Mouse (Mus musculus): ENCODE results near the gene Dnajb3. TPM values are rescaled to one million over a fixed set of nuclear protein-coding genes. Genes with fewer than 3 reads are reported as not detected.

Dnajb3 gene
- polyA plus RNA-seq, 2 experiments, result 7.9 to 9.4 TPM

DNA sequence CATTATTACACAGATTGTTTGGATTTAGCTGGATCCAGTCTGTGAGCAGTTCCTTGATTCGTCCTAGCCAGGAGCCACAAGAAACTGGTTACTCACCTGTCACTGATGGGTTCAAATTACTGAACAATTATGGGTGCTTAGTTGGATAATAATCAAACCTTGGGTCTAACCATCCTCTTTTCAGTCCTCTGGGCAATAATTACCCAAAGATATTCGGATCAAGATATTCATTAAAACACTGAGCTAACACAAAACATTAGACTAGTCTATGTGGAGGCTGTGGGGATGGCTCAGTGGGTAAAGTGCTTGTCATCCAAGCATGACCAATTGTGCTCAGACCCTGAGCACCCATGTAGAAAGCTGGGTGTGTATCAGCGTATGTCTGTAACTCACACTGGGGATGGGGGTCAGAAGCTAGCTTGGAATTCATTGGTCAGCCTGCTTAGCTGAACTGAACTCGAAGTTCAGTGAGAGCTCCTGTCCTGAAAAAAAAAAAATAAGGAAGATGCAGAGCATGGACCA is 30.4 kb upstream of the Dnajb3 start:
- WGBS (ENCODE audit: insufficient replicate concordance), result 37% methylated on average over 4 of the region's 4 CpGs
- DNase-seq (ENCODE audit: low read depth in 3 of 3, low spot score in 3 of 3), result no peak

DNA sequence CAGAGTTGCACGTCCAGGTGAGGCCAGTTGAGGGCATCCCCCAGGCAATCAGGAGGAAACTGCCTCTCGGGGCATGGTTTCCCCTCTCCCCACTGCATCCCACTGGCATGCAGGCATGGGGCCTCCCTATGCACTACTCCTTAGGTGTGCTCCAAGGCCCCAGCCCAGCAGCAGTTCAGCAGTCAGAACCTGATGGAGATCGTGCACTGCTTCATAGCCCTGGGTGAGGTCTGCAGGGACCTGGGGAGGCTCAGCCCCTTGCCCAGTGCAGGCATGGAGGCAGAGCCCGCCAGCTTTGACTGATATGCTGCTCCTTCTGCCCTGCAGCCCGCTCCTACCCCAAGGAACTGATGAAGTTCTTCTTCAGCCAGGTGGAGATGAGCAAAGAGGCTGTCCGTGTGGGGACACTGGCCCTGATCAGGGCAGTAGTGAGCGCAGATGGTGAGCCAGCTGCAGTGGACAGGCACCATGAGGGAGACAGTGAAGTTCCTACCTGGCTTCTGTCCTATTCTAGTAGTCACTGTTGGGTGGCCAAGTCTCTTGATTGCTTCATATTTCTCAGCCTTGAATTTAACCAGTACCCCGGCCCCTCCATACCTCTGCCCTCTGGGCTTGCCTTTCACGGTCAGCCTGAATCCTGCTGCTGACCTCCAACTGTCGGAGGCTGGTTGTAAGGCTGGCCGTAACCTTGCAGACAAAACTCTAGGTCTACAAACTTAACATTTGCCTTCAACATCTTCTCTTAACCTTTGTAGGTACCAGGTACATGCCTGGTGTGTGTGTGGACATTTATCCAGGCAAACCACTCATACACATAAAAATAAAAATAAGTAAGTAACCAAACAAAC is 29.7 kb upstream of the Dnajb3 start:
- Histone ChIP-seq H3K9me3 (ENCODE audit: control insufficient read depth, low read length) (peaks cover 36% of the 10 kb centered on the region), H3K4me1 (replicated peaks; ENCODE audit: control insufficient read depth in 2 of 2, insufficient read depth in 2 of 2, low read length in 1 of 2) (no peaks in the 10 kb centered on the region), H3K27me3 (ENCODE audit: control insufficient read depth, insufficient read depth, low read length) (no peaks in the 10 kb centered on the region), H3K4me2 (ENCODE audit: low read depth) (no peak overlapping the region), H3K9ac (replicated peaks) (no peak overlapping the region), H3K27ac (no peak overlapping the region), H3K36me3 (replicated peaks; ENCODE audit: control insufficient read depth, insufficient read depth, low read depth) (no peaks in the 10 kb centered on the region), H3K4me3 (ENCODE audit: insufficient read depth in 1 of 2, low read depth in 2 of 2, low read length in 2 of 2) (no peak overlapping the region)
- peak; percentile 12; the same call in 1 of the 2 replicates for ATAC-seq (ENCODE audit: insufficient read depth)
- WGBS (ENCODE audit: insufficient replicate concordance), result 48% methylated on average over 11 of the region's 11 CpGs
- TF ChIP-seq EP300 (IDR thresholded peaks at IDR 0.05; ENCODE audit: low read depth) (no peak), CTCF (IDR thresholded peaks at IDR 0.05; ENCODE audit: low read depth) (no peak)
- DNase-seq (ENCODE audit: low read depth in 3 of 3, low spot score in 3 of 3), result no peak

More for the DNA sequence above, 30.4 kb upstream of the Dnajb3 start:
- H3K36me3 ChIP-seq (replicated peaks; ENCODE audit: control insufficient read depth, insufficient read depth, low read depth), result no peaks in the 10 kb centered on the region
- H3K27me3 ChIP-seq (ENCODE audit: control insufficient read depth, insufficient read depth, low read length), result no peaks in the 10 kb centered on the region
- H3K9ac ChIP-seq (replicated peaks), result no peak overlapping the region
- peaks cover 43% of the 10 kb centered on the region for H3K9me3 ChIP-seq (ENCODE audit: control insufficient read depth, low read length)
- no peak overlapping the region for H3K27ac ChIP-seq
- no peak overlapping the region for H3K4me2 ChIP-seq (ENCODE audit: low read depth)
- no peak overlapping the region for H3K4me3 ChIP-seq (ENCODE audit: insufficient read depth in 1 of 2, low read depth in 2 of 2, low read length in 2 of 2)
- ATAC-seq (ENCODE audit: insufficient read depth), result no peak
- TF ChIP-seq CTCF (IDR thresholded peaks at IDR 0.05; ENCODE audit: low read depth) (no peak), EP300 (IDR thresholded peaks at IDR 0.05; ENCODE audit: low read depth) (no peak)
- no peaks in the 10 kb centered on the region for H3K4me1 ChIP-seq (replicated peaks; ENCODE audit: control insufficient read depth in 2 of 2, insufficient read depth in 2 of 2, low read length in 1 of 2)

DNA sequence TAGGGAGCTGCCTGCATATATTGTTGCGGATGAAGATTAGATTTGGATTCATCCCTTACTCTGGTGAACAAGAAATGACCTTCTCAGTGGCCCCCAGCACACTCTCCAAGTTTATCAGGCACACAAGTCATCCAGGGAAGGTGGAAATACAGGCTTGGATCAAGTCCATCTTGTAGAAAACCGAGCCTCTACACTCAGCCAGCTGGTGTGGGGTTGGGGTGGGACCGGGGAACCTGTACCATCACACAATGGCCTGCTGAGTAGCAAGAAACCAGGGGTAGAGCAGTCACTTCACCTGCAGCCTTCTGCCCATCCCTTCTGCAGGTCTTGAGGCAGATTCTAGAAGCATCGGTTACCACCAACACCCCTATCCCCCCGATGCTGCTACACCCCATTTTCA is 29.1 kb upstream of the Dnajb3 start:
- no peak for DNase-seq (ENCODE audit: low read depth in 3 of 3, low spot score in 3 of 3)
- H3K27ac ChIP-seq, result no peak overlapping the region
- H3K27me3 ChIP-seq (ENCODE audit: control insufficient read depth, insufficient read depth, low read length), result no peaks in the 10 kb centered on the region
- ATAC-seq (ENCODE audit: insufficient read depth), result no peak
- 27% methylated on average over 5 of the region's 5 CpGs for WGBS (ENCODE audit: insufficient replicate concordance)
- H3K4me1 ChIP-seq (replicated peaks; ENCODE audit: control insufficient read depth in 2 of 2, insufficient read depth in 2 of 2, low read length in 1 of 2), result no peaks in the 10 kb centered on the region
- TF ChIP-seq EP300 (IDR thresholded peaks at IDR 0.05; ENCODE audit: low read depth) (no peak), CTCF (IDR thresholded peaks at IDR 0.05; ENCODE audit: low read depth) (no peak)
- no peak overlapping the region for H3K4me2 ChIP-seq (ENCODE audit: low read depth)
- H3K36me3 ChIP-seq (replicated peaks; ENCODE audit: control insufficient read depth, insufficient read depth, low read depth), result no peaks in the 10 kb centered on the region
- H3K4me3 ChIP-seq (ENCODE audit: insufficient read depth in 1 of 2, low read depth in 2 of 2, low read length in 2 of 2), result no peak overlapping the region
- H3K9ac ChIP-seq (replicated peaks), result no peak overlapping the region
- peaks cover 33% of the 10 kb centered on the region for H3K9me3 ChIP-seq (ENCODE audit: control insufficient read depth, low read length)

DNA sequence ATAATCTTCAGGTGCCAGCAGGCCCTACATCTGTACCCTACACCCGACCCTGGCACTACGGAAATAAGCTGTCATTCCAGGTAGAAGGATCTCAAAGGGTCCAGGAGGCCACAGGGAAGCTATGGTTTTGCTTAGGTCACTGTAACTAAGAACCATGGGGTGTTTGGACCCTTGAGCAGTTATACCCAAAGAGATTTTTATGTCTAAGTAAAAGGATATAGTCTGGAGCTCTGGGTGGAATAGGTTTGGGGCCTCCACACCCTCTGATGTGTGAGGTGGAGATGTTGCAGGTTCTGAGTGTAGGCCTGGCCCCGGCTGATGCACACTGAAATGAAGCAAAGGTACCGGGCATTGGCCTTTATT is 28.6 kb upstream of the Dnajb3 start:
- Histone ChIP-seq H3K36me3 (replicated peaks; ENCODE audit: control insufficient read depth, insufficient read depth, low read depth) (no peaks in the 10 kb centered on the region), H3K4me2 (ENCODE audit: low read depth) (no peak overlapping the region), H3K9me3 (ENCODE audit: control insufficient read depth, low read length) (peaks cover 35% of the 10 kb centered on the region), H3K4me1 (replicated peaks; ENCODE audit: control insufficient read depth in 2 of 2, insufficient read depth in 2 of 2, low read length in 1 of 2) (no peaks in the 10 kb centered on the region), H3K27ac (no peak overlapping the region), H3K27me3 (ENCODE audit: control insufficient read depth, insufficient read depth, low read length) (no peaks in the 10 kb centered on the region), H3K9ac (replicated peaks) (no peak overlapping the region), H3K4me3 (ENCODE audit: insufficient read depth in 1 of 2, low read depth in 2 of 2, low read length in 2 of 2) (no peak overlapping the region)
- ATAC-seq (ENCODE audit: insufficient read depth) (no peak), DNase-seq (ENCODE audit: low read depth in 3 of 3, low spot score in 3 of 3) (no peak)
- 44% methylated on average over 4 of the region's 4 CpGs for WGBS (ENCODE audit: insufficient replicate concordance)
- TF ChIP-seq EP300 (IDR thresholded peaks at IDR 0.05; ENCODE audit: low read depth) (no peak), CTCF (IDR thresholded peaks at IDR 0.05; ENCODE audit: low read depth) (no peak)

DNA sequence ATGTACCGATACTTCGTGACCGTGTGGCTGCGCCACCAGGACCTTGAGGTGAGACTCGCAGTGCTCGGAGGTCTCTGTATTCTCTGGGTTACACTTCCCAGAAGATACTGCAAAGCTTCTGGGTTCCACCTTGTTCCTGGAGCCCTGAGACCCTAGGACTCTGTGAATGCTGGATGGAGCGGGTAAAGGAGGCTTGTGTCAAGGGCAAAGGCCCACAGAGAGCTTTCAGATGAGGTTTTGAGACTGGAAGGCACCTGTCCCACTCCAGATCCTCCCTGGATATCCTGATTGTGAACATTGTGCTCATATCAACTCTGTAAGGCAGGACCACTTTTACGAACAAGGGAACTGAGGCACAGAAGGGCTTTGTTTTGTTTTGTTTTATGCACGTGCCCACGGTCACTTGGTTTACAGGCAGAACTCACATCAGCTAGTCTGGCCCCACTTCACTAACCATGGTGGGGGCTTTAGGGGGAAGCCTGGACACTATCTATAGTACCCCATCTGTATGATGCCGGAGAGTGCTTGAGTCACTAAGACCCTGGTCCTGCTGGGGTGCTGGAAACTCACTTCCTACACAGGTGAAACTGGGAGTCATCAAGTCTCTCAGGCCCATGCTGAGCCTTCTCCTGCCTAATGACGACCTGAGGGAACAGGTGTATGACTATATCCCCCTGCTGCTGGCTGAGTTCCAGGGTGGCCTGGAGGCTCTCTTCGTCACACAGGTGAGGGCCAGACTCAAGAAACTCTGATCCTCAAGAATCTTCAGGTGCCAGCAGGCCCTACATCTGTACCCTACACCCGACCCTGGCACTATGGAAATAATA is 28.1 kb upstream of the Dnajb3 start:
- peaks cover 33% of the 10 kb centered on the region for H3K9me3 ChIP-seq (ENCODE audit: control insufficient read depth, low read length)
- no peak overlapping the region for H3K4me2 ChIP-seq (ENCODE audit: low read depth)
- no peak for ATAC-seq (ENCODE audit: insufficient read depth)
- no peak for TF ChIP-seq CTCF (IDR thresholded peaks at IDR 0.05; ENCODE audit: low read depth)
- TF ChIP-seq EP300 (IDR thresholded peaks at IDR 0.05; ENCODE audit: low read depth), result no peak
- no peak overlapping the region for H3K9ac ChIP-seq (replicated peaks)
- H3K36me3 ChIP-seq (replicated peaks; ENCODE audit: control insufficient read depth, insufficient read depth, low read depth), result no peaks in the 10 kb centered on the region
- WGBS (ENCODE audit: insufficient replicate concordance), result 49% methylated on average over 14 of the region's 14 CpGs
- H3K27ac ChIP-seq, result no peak overlapping the region
- no peak overlapping the region for H3K4me3 ChIP-seq (ENCODE audit: insufficient read depth in 1 of 2, low read depth in 2 of 2, low read length in 2 of 2)
- H3K4me1 ChIP-seq (replicated peaks; ENCODE audit: control insufficient read depth in 2 of 2, insufficient read depth in 2 of 2, low read length in 1 of 2), result no peaks in the 10 kb centered on the region
- H3K27me3 ChIP-seq (ENCODE audit: control insufficient read depth, insufficient read depth, low read length), result no peaks in the 10 kb centered on the region
- no peak for DNase-seq (ENCODE audit: low read depth in 3 of 3, low spot score in 3 of 3)

Measured in liver, embryonic 14.5 days (tissue).